Mouse (Mus musculus): ENCODE results near the gene Muc1. TPM values are rescaled to one million over a fixed set of nuclear protein-coding genes. Genes with fewer than 3 reads are reported as not detected.
A peak's percentile ranks its signal among the peaks of the same experiment; 100 is the strongest.

Gene Muc1
- polyA plus RNA-seq, 1 experiment from 2014 or later = 10.3 TPM

GRCm38 (mm10) chr3:89256177-89256576 lies 27.3 kb downstream of the Muc1 start:
- no peak for DNase-seq (ENCODE audit: low read depth, low spot score)
- in situ Hi-C loops (cut with MboI; ENCODE audit: low pct_unique_long_range_greater_than_20kb) = no loop called here
- H3K27me3 ChIP-seq = peaks cover 20% of the 10 kb centered on the region
- CTCF ChIA-PET = interaction anchor here (1.1 to 5.0 kb wide), 4 partner anchors 10 to 30 kb away, joined by 3 to 25 read pairs (median 12); partner anchors contain the start of genes Efna1, Krtcap2 and Trim46
- no peak for TF ChIP-seq CTCF (IDR thresholded peaks at IDR 0.05)
- ATAC-seq = no peak
- POLR2A ChIA-PET = no interaction called here

GRCm38 (mm10) chr3:89259076-89259475 lies 30.2 kb downstream of the Muc1 start, which contains the start of gene Dpm3:
Gene Dpm3, plus strand, starts transcription at chr3:89259358.
- CTCF ChIA-PET = interaction anchor here (1.4 to 5.0 kb wide), 3 partner anchors 9 to 23 kb away, joined by 5 to 25 read pairs (median 22); partner anchors contain the start of genes Efna1, Krtcap2 and Trim46
- DNase-seq (ENCODE audit: low read depth, low spot score) (no peak), ATAC-seq (no peak)
- peaks cover 20% of the 10 kb centered on the region for H3K27me3 ChIP-seq
- in situ Hi-C loops (cut with MboI; ENCODE audit: low pct_unique_long_range_greater_than_20kb) = no loop called here
- TF ChIP-seq CTCF (IDR thresholded peaks at IDR 0.05) = no peak
- POLR2A ChIA-PET = interaction anchor here (1.2 kb wide), 2 partner anchors 9 to 10 kb away, joined by 3 read pairs; no protein-coding TSS in a partner anchor

GRCm38 (mm10) chr3:89260211-89260610 lies 31.4 kb downstream of the Muc1 start:
- in situ Hi-C loops (cut with MboI; ENCODE audit: low pct_unique_long_range_greater_than_20kb) = no loop called here
- H3K27me3 ChIP-seq = peaks cover 20% of the 10 kb centered on the region
- ChIA-PET POLR2A (no interaction called here), CTCF (no interaction called here)
- ATAC-seq (no peak), DNase-seq (ENCODE audit: low read depth, low spot score) (no peak)
- TF ChIP-seq CTCF (IDR thresholded peaks at IDR 0.05) = no peak

GRCm38 (mm10) chr3:89262417-89262816 lies 33.6 kb downstream of the Muc1 start:
- TF ChIP-seq CTCF (IDR thresholded peaks at IDR 0.05) = no peak
- in situ Hi-C loops (cut with MboI; ENCODE audit: low pct_unique_long_range_greater_than_20kb) = no loop called here
- ATAC-seq = no peak
- ChIA-PET CTCF (interaction anchor here (1.1 to 1.4 kb wide), 2 partner anchors 10 to 11 kb away, joined by 4 read pairs; no protein-coding TSS in a partner anchor), POLR2A (no interaction called here)
- DNase-seq (ENCODE audit: low read depth, low spot score) = no peak
- H3K27me3 ChIP-seq = peaks cover 19% of the 10 kb centered on the region

GRCm38 (mm10) chr3:89266439-89266893 lies 37.6 kb downstream of the Muc1 start:
- ChIA-PET POLR2A (interaction anchor here (0.5 to 5.1 kb wide), 5 partner anchors 12 to 151 kb away, joined by 3 to 31 read pairs (median 4); partner anchors contain the start of genes Krtcap2 and Trim46), CTCF (interaction anchor here (0.8 to 1.2 kb wide), 7 partner anchors 13 to 51 kb away, joined by 3 to 4 read pairs (median 3); partner anchors contain the start of genes Krtcap2 and Trim46)
- ATAC-seq = peak; percentile 74
- no peaks in the 10 kb centered on the region for H3K27me3 ChIP-seq
- TF ChIP-seq CTCF (IDR thresholded peaks at IDR 0.05) = no peak
- in situ Hi-C loops (cut with MboI; ENCODE audit: low pct_unique_long_range_greater_than_20kb) = no loop called here
- DNase-seq (ENCODE audit: low read depth, low spot score) = no peak

- DNase-seq (ENCODE audit: low read depth, low spot score) (no peak), ATAC-seq (no peak)
- in situ Hi-C loops (cut with MboI; ENCODE audit: low pct_unique_long_range_greater_than_20kb) = no loop called here
- no peaks in the 10 kb centered on the region for H3K27me3 ChIP-seq
- ChIA-PET CTCF (interaction anchor here (0.6 to 4.0 kb wide), 4 partner anchors 9 to 23 kb away, joined by 3 to 35 read pairs (median 3); partner anchors contain the start of genes Krtcap2 and Trim46), POLR2A (interaction anchor here (0.7 to 5.1 kb wide), 4 partner anchors 9 to 24 kb away, joined by 3 to 31 read pairs (median 4); no protein-coding TSS in a partner anchor)
- TF ChIP-seq CTCF (IDR thresholded peaks at IDR 0.05) = no peak
Measured at GRCm38 (mm10) chr3:89268916-89269315, 40.1 kb downstream of the Muc1 start.

GRCm38 (mm10) chr3:89270051-89270755 lies 41.3 kb downstream of the Muc1 start, which contains the start of gene Slc50a1:
Gene Slc50a1, minus strand, starts transcription at chr3:89270570.
- H3K27me3 ChIP-seq = no peaks in the 10 kb centered on the region
- in situ Hi-C loops (cut with MboI; ENCODE audit: low pct_unique_long_range_greater_than_20kb) = no loop called here
- ATAC-seq (peak; percentile 24), DNase-seq (ENCODE audit: low read depth, low spot score) (no peak)
- CTCF ChIA-PET = interaction anchor here (1.1 to 4.0 kb wide), 5 partner anchors 12 to 29 kb away, joined by 3 to 35 read pairs (median 7); partner anchors contain the start of genes Krtcap2 and Trim46
- TF ChIP-seq CTCF (IDR thresholded peaks at IDR 0.05) = no peak
- POLR2A ChIA-PET = interaction anchor here (0.9 to 5.1 kb wide), 9 partner anchors 8 to 38 kb away, joined by 3 to 31 read pairs (median 3); partner anchors contain the start of genes Krtcap2 and Trim46

- TF ChIP-seq CTCF (IDR thresholded peaks at IDR 0.05) = no peak
- ChIA-PET CTCF (interaction anchor here (1.0 to 4.0 kb wide), 6 partner anchors 8 to 29 kb away, joined by 3 to 35 read pairs (median 6); partner anchors contain the start of genes Krtcap2 and Trim46), POLR2A (interaction anchor here (0.6 to 5.1 kb wide), 8 partner anchors 7 to 183 kb away, joined by 3 to 31 read pairs (median 4); partner anchors contain the start of genes Krtcap2 and Trim46)
- no peak for DNase-seq (ENCODE audit: low read depth, low spot score)
- peak; percentile 37 for ATAC-seq
- in situ Hi-C loops (cut with MboI; ENCODE audit: low pct_unique_long_range_greater_than_20kb) = no loop called here
- H3K27me3 ChIP-seq = no peaks in the 10 kb centered on the region
Measured at GRCm38 (mm10) chr3:89270891-89271290, 42.0 kb downstream of the Muc1 start.

- ATAC-seq = no peak
- in situ Hi-C loops (cut with MboI; ENCODE audit: low pct_unique_long_range_greater_than_20kb) = no loop called here
- ChIA-PET CTCF (interaction anchor here (0.9 to 4.0 kb wide), 7 partner anchors 8 to 40 kb away, joined by 3 to 35 read pairs (median 4); partner anchors contain the start of genes Efna1, Krtcap2 and Trim46), POLR2A (interaction anchor here (0.6 to 1.9 kb wide), 4 partner anchors 23 to 51 kb away, joined by 3 to 5 read pairs (median 4); partner anchors contain the start of gene Efna3)
- no peak for TF ChIP-seq CTCF (IDR thresholded peaks at IDR 0.05)
- no peak for DNase-seq (ENCODE audit: low read depth, low spot score)
- no peaks in the 10 kb centered on the region for H3K27me3 ChIP-seq
Measured at GRCm38 (mm10) chr3:89271760-89272159, 42.9 kb downstream of the Muc1 start.

- no peaks in the 10 kb centered on the region for H3K27me3 ChIP-seq
- in situ Hi-C loops (cut with MboI; ENCODE audit: low pct_unique_long_range_greater_than_20kb) = no loop called here
- POLR2A ChIA-PET = interaction anchor here (5.1 kb wide), 1 partner anchor 12 kb away, joined by 31 read pairs; no protein-coding TSS in a partner anchor
- CTCF ChIA-PET = no interaction called here
- TF ChIP-seq CTCF (IDR thresholded peaks at IDR 0.05) = no peak
- no peak for ATAC-seq
- no peak for DNase-seq (ENCODE audit: low read depth, low spot score)
Measured at GRCm38 (mm10) chr3:89276061-89276460, 47.2 kb downstream of the Muc1 start.
